Mouse (Mus musculus) midbrain, embryonic 14.5 days (tissue): ENCODE results near the gene Sik1. TPM values are rescaled to one million over a fixed set of nuclear protein-coding genes. Genes with fewer than 3 reads are reported as not detected.

Experiments
- ATAC-seq: fragments of 200-750 bp; cut with Nextera tagmentation; 2 replicates; pipeline ENCODE4 v1.8.0; 2017; ENCODE audit warnings: moderate number of reproducible peaks, moderate library complexity; ENCODE audit not compliant: low FRiP score, low TSS enrichment
- DNase-seq: peaks from one replicate; pipeline ENCODE4 v3.0.0-alpha.2; 2015
- H3K27ac ChIP-seq: fragments of 300-500 bp; sonication (generic); replicated peaks from 2 replicates; pipeline ENCODE4 v1.5.1; 2014; ENCODE audit warnings: mild to moderate bottlenecking, low read depth, low read length, moderate library complexity
- H3K27me3 ChIP-seq: fragments of 300-500 bp; sonication (generic); 2 replicates; pipeline ENCODE4 v1.6.1; 2014; ENCODE audit warnings: low read length, control low read depth, mixed read lengths; ENCODE audit not compliant: control insufficient read depth, insufficient read depth
- H3K36me3 ChIP-seq: fragments of 300-500 bp; sonication (generic); 2 replicates; pipeline ENCODE4 v1.6.1; 2014; ENCODE audit warnings: low read length, control low read depth; ENCODE audit not compliant: control insufficient read depth, insufficient read depth
- H3K4me1 ChIP-seq: fragments of 300-500 bp; sonication (generic); 2 replicates; pipeline ENCODE4 v1.6.1; 2014; ENCODE audit warnings: mild to moderate bottlenecking, antibody characterized with exemption, low read length, control low read depth; ENCODE audit not compliant: control insufficient read depth, insufficient read depth
- H3K4me2 ChIP-seq: fragments of 300-500 bp; sonication (generic); 2 replicates; pipeline ENCODE4 v1.6.1; 2014; ENCODE audit warnings: mild to moderate bottlenecking, low read length, moderate library complexity
- H3K4me3 ChIP-seq: fragments of 300-500 bp; sonication (generic); replicated peaks from 2 replicates; pipeline ENCODE4 v1.5.1; 2014; ENCODE audit warnings: low read depth, low read length
- H3K9ac ChIP-seq: fragments of 300-500 bp; sonication (generic); replicated peaks from 2 replicates; pipeline ENCODE4 v1.6.1; 2014; ENCODE audit warnings: mild to moderate bottlenecking, low read length, moderate library complexity
- H3K9me3 ChIP-seq: fragments of 300-500 bp; sonication (generic); 2 replicates; pipeline ENCODE4 v1.6.1; 2016; ENCODE audit warnings: low read length, control low read depth, mixed read lengths; ENCODE audit not compliant: control insufficient read depth
- WGBS: fragments of 180-500 bp; shearing (Covaris S2); extraction: QIAGEN DNeasy Blood & Tissue Kit; methylation state at CpG from one replicate; pipeline ENCODE4 v1.1.7; 2014; 5-methylcytosine and 5-hydroxymethylcytosine counted together
- polyA plus RNA-seq: library from polyadenylated mRNA; unstranded; fragments of >200 nt; fragmentation: Nextera tagmentation; extraction: Ambion mirVana; gene quantifications from 2 replicates; pipeline ENCODE4 v1.2.1, GENCODE M21; 2014

The Sik1 gene
- polyA plus RNA-seq: 15.3 and 19.3 TPM in 2 replicates

- peak within 1 kb of the TSS; percentile 71 for H3K4me2 ChIP-seq
- H3K36me3 ChIP-seq: peaks cover 11% of the 10 kb centered on the region
- peak within 1 kb of the TSS; percentile 86 for H3K4me3 ChIP-seq
- peak; percentile 94 for ATAC-seq
- DNase-seq: peak; percentile 99
- peak within 1 kb of the TSS; percentile 82 for H3K9ac ChIP-seq
- peaks cover 23% of the 10 kb centered on the region for H3K4me1 ChIP-seq
- H3K27ac ChIP-seq: peak within 1 kb of the TSS; percentile 83
- under 1% methylated on average over 84 of the region's 92 CpGs for WGBS
- H3K9me3 ChIP-seq: no peaks in the 10 kb centered on the region
- H3K27me3 ChIP-seq: no peaks in the 10 kb centered on the region
These were observed at the start of gene Sik1 for GRCm38 (mm10) chr17:31855597-31856518. Gene Sik1 (minus strand): TSS chr17:31855804.

- DNase-seq (no peak), ATAC-seq (no peak)
- 90% methylated on average over 9 of the region's 9 CpGs for WGBS
- Histone ChIP-seq H3K27ac (0 out of 2 replicates have a peak overlapping the region, but pooled peaks have one; percentile 13), H3K9ac (no peak overlapping the region), H3K4me3 (no peak overlapping the region), H3K9me3 (no peaks in the 10 kb centered on the region), H3K27me3 (no peaks in the 10 kb centered on the region), H3K36me3 (no peaks in the 10 kb centered on the region), H3K4me2 (no peak overlapping the region), H3K4me1 (no peaks in the 10 kb centered on the region)
These were observed 49.7 kb upstream of the Sik1 start for GRCm38 (mm10) chr17:31905201-31905790.

- DNase-seq (no peak), ATAC-seq (no peak)
- H3K4me1 ChIP-seq: no peaks in the 10 kb centered on the region
- no peak overlapping the region for H3K27ac ChIP-seq
- no peaks in the 10 kb centered on the region for H3K36me3 ChIP-seq
- WGBS: 86% methylated on average over 7 of the region's 7 CpGs
- H3K4me2 ChIP-seq: no peak overlapping the region
- no peaks in the 10 kb centered on the region for H3K27me3 ChIP-seq
- no peaks in the 10 kb centered on the region for H3K9me3 ChIP-seq
- no peak overlapping the region for H3K9ac ChIP-seq
- no peak overlapping the region for H3K4me3 ChIP-seq
These were observed 48.4 kb upstream of the Sik1 start for GRCm38 (mm10) chr17:31904036-31904435.

- no peak for ATAC-seq
- WGBS: 85% methylated on average over 3 of the region's 3 CpGs
- H3K4me3 ChIP-seq: no peak overlapping the region
- H3K9ac ChIP-seq: no peak overlapping the region
- H3K27me3 ChIP-seq: no peaks in the 10 kb centered on the region
- no peaks in the 10 kb centered on the region for H3K9me3 ChIP-seq
- no peak overlapping the region for H3K4me2 ChIP-seq
- no peaks in the 10 kb centered on the region for H3K36me3 ChIP-seq
- no peak overlapping the region for H3K27ac ChIP-seq
- DNase-seq: no peak
- no peaks in the 10 kb centered on the region for H3K4me1 ChIP-seq
These were observed 47.1 kb upstream of the Sik1 start for GRCm38 (mm10) chr17:31902630-31903198.

DNA sequence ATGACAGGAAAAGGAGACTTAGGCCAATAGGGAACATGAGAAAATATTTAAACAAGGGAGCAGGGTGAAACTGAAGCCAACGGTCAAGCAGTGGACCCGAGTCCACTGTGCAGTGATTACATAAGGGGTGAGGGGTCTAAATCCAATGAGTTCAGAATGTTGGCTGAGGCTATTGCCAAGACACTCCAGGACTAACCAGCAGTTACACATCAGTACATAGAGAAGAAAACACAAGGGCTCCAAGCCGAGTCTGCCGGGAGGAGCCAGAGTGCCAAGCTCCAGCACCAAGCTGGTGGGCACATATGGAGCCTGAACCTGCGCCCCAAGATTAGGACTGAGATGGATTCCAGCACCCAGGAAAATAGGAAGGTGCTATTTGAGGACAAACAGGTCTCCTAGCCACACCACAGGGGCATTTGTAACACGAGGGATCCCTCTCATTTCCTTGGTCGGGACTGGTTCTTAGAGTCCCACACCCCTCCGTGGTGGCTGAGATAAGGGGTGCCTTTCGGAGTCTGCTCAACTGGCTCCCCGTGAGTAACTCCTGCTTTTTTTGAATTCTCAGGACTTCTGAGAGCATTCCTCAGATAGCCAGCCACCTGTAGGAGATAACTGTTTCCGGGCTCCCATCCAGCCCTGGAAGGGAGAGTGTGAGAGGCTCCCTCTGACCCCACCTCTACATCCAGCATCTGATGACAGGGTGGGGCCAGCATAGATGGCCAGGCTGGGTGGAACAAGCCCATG is 46.0 kb upstream of the Sik1 start:
- H3K4me2 ChIP-seq: no peak overlapping the region
- no peak overlapping the region for H3K27ac ChIP-seq
- H3K4me1 ChIP-seq: no peaks in the 10 kb centered on the region
- ATAC-seq (no peak), DNase-seq (no peak)
- H3K9ac ChIP-seq: no peak overlapping the region
- H3K4me3 ChIP-seq: no peak overlapping the region
- no peaks in the 10 kb centered on the region for H3K36me3 ChIP-seq
- no peaks in the 10 kb centered on the region for H3K9me3 ChIP-seq
- whole genome bisulfite sequencing: 81% methylated on average over 11 of the region's 11 CpGs
- no peaks in the 10 kb centered on the region for H3K27me3 ChIP-seq

DNA sequence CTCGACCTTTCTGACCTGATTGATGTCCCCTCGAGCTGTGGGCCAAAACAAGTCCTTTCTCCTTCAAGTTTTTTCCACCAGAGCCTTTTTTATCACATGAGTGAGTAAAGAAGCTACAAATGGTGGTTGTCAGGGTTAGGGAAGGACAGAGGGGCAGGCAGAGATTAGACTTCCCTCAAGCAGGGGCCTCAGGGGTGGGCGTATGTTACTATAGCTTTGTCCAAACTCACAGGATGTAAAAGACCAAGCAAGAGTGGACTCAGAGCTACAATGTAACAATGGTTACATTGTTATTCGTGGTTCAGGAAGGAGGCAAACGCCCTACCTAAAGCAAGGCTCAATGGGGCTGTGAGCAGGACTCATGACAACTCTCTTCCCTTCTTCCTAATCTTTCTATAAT is 43.3 kb upstream of the Sik1 start:
- ATAC-seq (no peak), DNase-seq (no peak)
- H3K4me2 ChIP-seq: no peak overlapping the region
- H3K27ac ChIP-seq: no peak overlapping the region
- H3K36me3 ChIP-seq: no peaks in the 10 kb centered on the region
- H3K27me3 ChIP-seq: no peaks in the 10 kb centered on the region
- no peaks in the 10 kb centered on the region for H3K4me1 ChIP-seq
- H3K9ac ChIP-seq: no peak overlapping the region
- no peak overlapping the region for H3K4me3 ChIP-seq
- WGBS: 67% methylated on average over 5 of the region's 5 CpGs
- no peaks in the 10 kb centered on the region for H3K9me3 ChIP-seq

- H3K27ac ChIP-seq: no peak overlapping the region
- DNase-seq: no peak
- no peaks in the 10 kb centered on the region for H3K9me3 ChIP-seq
- no peaks in the 10 kb centered on the region for H3K27me3 ChIP-seq
- no peak for ATAC-seq
- H3K4me2 ChIP-seq: no peak overlapping the region
- no peak overlapping the region for H3K4me3 ChIP-seq
- H3K4me1 ChIP-seq: peaks cover 6% of the 10 kb centered on the region; the same call in 1 of the 2 replicates
- H3K36me3 ChIP-seq: no peaks in the 10 kb centered on the region
- 88% methylated on average over 4 of the region's 4 CpGs for WGBS
- H3K9ac ChIP-seq: no peak overlapping the region
These were observed 41.7 kb upstream of the Sik1 start for GRCm38 (mm10) chr17:31897186-31897793.

- no peak overlapping the region for H3K9ac ChIP-seq
- H3K4me1 ChIP-seq: peaks cover 10% of the 10 kb centered on the region; the same call in 1 of the 2 replicates
- H3K4me2 ChIP-seq: no peak overlapping the region
- no peaks in the 10 kb centered on the region for H3K36me3 ChIP-seq
- 76% methylated on average over 3 of the region's 3 CpGs for WGBS
- H3K4me3 ChIP-seq: no peak overlapping the region
- H3K9me3 ChIP-seq: no peaks in the 10 kb centered on the region
- ATAC-seq (no peak), DNase-seq (no peak)
- H3K27ac ChIP-seq: no peak overlapping the region
- no peaks in the 10 kb centered on the region for H3K27me3 ChIP-seq
These were observed 41.1 kb upstream of the Sik1 start for GRCm38 (mm10) chr17:31896751-31897150.
